8 mouse cellular contexts compared by ENCODE assay signal in the genomic region with DNA sequence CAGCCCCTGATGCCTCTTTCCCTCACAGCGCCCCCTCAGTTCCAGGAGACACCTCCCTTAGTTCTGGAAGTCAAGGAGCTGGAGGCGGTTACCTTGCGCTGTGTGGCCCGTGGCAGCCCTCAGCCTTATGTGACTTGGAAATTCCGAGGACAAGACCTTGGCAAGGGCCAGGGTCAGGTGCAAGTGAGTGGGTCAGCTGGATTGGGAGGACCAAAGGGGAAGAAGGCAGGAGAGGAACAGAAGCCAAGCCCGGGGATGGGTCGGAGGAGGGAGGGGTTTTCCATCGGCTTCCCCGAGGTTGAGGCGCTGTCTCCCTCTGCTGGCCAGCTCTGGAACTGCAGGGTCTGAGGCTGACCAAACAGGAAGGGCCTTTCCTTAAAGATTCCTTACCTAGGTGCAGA. TPM values are rescaled to one million over a fixed set of nuclear protein-coding genes. Genes with fewer than 3 reads are reported as not detected.
DNase-seq lines count a peak whose midpoint lies in the region; ATAC-seq and TF ChIP-seq lines count a peak whose summit lies in the region.

No protein-coding gene starts in this region.

- peak; percentile 61 for DNase-seq in T-cell, adult 2 months (ENCODE audit: low spot score)
- DNase-seq in gastrocnemius, postnatal 10 days: peak; percentile 95
- peak; percentile 47 for DNase-seq in hindlimb bud, embryonic 11.5 days (ENCODE audit: extremely low spot score, low read depth, low spot score)
- DNase-seq in left cerebral cortex, adult 2 months (ENCODE audit: extremely low spot score in 1 of 2, low spot score in 2 of 2): peak; percentile 84 to 95
- DNase-seq in right cerebral cortex, adult 18-20 months: peak; percentile 82
- peak; percentile 77 to 98 for DNase-seq in urinary bladder, adult 18-20 months (ENCODE audit: low spot score in 2 of 2)

- TF ChIP-seq CTCF in left cerebral cortex, adult 2 months (IDR thresholded peaks at IDR 0.05): peak; percentile 99

- H3K27ac ChIP-seq in left cerebral cortex, adult 2 months: no peak overlapping the region

- peak overlapping the region; percentile 57 for H3K4me3 ChIP-seq in left cerebral cortex, adult 2 months

- intact Hi-C loops in left cerebral cortex, adult 2 months (cut with DNase I): loop anchor here (1.0 kb wide), 1 partner anchor 78 kb away; no protein-coding TSS in a partner anchor

- peak; percentile 88 for ATAC-seq in common myeloid progenitor, adult 5-6 weeks (replicated peaks; ENCODE audit: low read depth, poor library complexity, severe bottlenecking)
- peak; percentile 93 for ATAC-seq in megakaryocyte, adult 5-6 weeks (ENCODE audit: poor library complexity, severe bottlenecking)

RNA-seq across cellular contexts. Expression of a gene that starts 8.7 kb away (rescaled TPM):
- 0.14 and 2.2 TPM in 2 replicates for total RNA-seq in common myeloid progenitor, adult 5-6 weeks (2017)
- under 1 TPM; 0.56 to 0.86 TPM for total RNA-seq in gastrocnemius, postnatal 10 days (2021)
- total RNA-seq in left cerebral cortex, adult 2 months (2021): 10 to 100 TPM; 12.5 to 12.8 TPM
- total RNA-seq in megakaryocyte, adult 5-6 weeks (2015): 0.20 and 1.9 TPM in 2 replicates
- total RNA-seq in megakaryocyte, adult 5-6 weeks (2017): 0.16 TPM in 1 of 2 replicates, not detected in the other

RNA-seq across cellular contexts. Expression of a gene that starts 9.6 kb away (rescaled TPM):
- 212 and 241 TPM in 2 replicates for total RNA-seq in common myeloid progenitor, adult 5-6 weeks (2017)
- total RNA-seq in gastrocnemius, postnatal 10 days (2021): 10 to 100 TPM; 75.0 to 98.1 TPM
- 10 to 100 TPM in 1 of 2 experiments, 1 to 10 TPM in 1; 9.3 to 12.4 TPM for total RNA-seq in left cerebral cortex, adult 2 months (2021)
- total RNA-seq in megakaryocyte, adult 5-6 weeks (2015): 667 and 741 TPM in 2 replicates
- 334 and 340 TPM in 2 replicates for total RNA-seq in megakaryocyte, adult 5-6 weeks (2017)

RNA-seq across cellular contexts. Expression of a gene that starts 15.1 kb away (rescaled TPM):
- not detected in 2 replicates for total RNA-seq in common myeloid progenitor, adult 5-6 weeks (2017)
- total RNA-seq in gastrocnemius, postnatal 10 days (2021): under 1 TPM; 0.42 to 0.72 TPM
- total RNA-seq in left cerebral cortex, adult 2 months (2021): under 1 TPM; 0.70 to 0.79 TPM
- total RNA-seq in megakaryocyte, adult 5-6 weeks (2015): 2.3 and 3.1 TPM in 2 replicates
- 0.11 and 1.5 TPM in 2 replicates for total RNA-seq in megakaryocyte, adult 5-6 weeks (2017)

RNA-seq across cellular contexts. Expression of a gene that starts 30.3 kb away (rescaled TPM):
- 0.32 and 2.0 TPM in 2 replicates for total RNA-seq in common myeloid progenitor, adult 5-6 weeks (2017)
- 1 to 10 TPM in 1 of 2 experiments, under 1 TPM in 1; 0.75 to 1.1 TPM for total RNA-seq in gastrocnemius, postnatal 10 days (2021)
- 1 to 10 TPM; 4.5 to 5.2 TPM for total RNA-seq in left cerebral cortex, adult 2 months (2021)
- not detected in 2 replicates for total RNA-seq in megakaryocyte, adult 5-6 weeks (2015)
- 0.11 TPM in 1 of 2 replicates, not detected in the other for total RNA-seq in megakaryocyte, adult 5-6 weeks (2017)

Comparison
In these comparisons a context has a peak if more than half of its experiments do, and no peak if none do; other contexts are left out.
1. RNA of a gene that starts 9.6 kb away (total RNA-seq): 334 to 741 TPM in megakaryocyte, adult 5-6 weeks, 212 to 241 TPM in common myeloid progenitor, adult 5-6 weeks and 75.0 to 98.1 TPM in gastrocnemius, postnatal 10 days; 9.3 to 12.4 TPM in left cerebral cortex, adult 2 months; every median in the first group is over 4 times any median in the second.
2. Peak in every context shown above with its lines, with median percentiles within 50 percentile points of each other: DNase-seq.